Mouse (Mus musculus) splenic B cell, adult 2 months (primary cell): ENCODE data around the gene Ska3.
A peak's percentile ranks its signal among the peaks of the same experiment; 100 is the strongest.
"Not testable (repeated sequence)": the region's sequence is repeated elsewhere in the genome, so short reads cannot be mapped to it uniquely, and the experiment has no call there.

Experiments
- DNase-seq: peaks from one replicate; pipeline ENCODE4 v3.0.0-alpha.2; 2011; ENCODE audit warnings: low read depth, low spot score
- H3K27me3 ChIP-seq: 2 replicates; pipeline ENCODE4 v1.6.1; 2012; ENCODE audit warnings: mild to moderate bottlenecking, low read length, moderate library complexity, mixed read lengths; ENCODE audit not compliant: control insufficient read depth, poor library complexity, insufficient read depth, severe bottlenecking
- H3K36me3 ChIP-seq: 2 replicates; pipeline ENCODE4 v1.6.1; 2012; ENCODE audit warnings: mild to moderate bottlenecking, low read length, moderate library complexity, mixed read lengths; ENCODE audit not compliant: control insufficient read depth, poor library complexity, insufficient read depth, severe bottlenecking

Ska3 gene

DNA sequence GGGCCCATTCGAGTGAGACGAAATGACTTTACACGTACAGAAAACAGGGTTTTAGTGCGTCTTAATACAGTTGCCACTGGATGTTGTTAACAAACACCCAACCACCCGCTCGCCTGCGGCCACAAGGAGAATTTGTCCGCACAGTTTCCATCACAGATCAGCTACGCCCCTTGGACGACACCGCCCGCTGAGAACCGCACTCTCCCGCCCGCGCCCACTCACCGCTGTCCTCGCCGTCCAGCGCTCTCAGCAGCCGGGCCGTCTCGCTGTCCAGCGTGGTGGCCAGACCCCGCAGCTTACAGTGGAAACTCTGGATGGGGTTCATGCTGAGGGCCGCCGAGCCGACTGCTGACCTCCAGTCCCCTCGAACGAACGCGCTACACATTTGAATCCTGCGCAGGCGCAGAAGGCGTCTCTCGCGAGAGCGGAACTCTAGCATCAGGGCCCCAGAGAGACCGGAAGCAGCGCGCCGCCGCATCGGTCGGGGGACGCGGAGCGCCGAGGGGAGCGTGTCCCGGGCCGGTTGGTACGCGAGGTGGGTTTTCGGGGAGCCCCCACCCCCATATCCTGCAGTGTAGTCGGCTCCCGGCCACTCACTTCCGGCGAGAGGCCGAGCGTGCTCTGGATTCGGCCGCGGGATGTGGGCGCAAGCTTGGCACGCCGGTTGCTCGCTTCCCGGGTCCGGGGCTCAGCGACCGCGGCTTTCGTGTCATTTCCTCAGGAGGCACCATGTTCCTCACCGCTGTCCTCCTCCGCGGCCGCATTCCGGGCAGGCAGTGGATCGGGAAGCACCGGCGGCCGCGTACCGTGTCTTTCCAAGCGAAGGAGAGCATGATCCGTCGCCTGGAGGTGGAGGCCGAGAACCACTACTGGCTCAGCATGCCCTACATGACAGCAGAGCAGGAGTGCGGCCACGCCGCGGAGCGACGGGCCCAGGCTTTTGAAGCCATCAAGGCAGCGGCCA, at the start of gene Ska3, which contains the start of gene Mrpl57:
TSS of gene Ska3 (minus strand) at position 398 of the 964 bp plus-strand sequence.
TSS of gene Mrpl57 (plus strand) at position 447 of the 964 bp plus-strand sequence.
- H3K36me3 ChIP-seq = no peaks in the 10 kb centered on the region
- no peaks in the 10 kb centered on the region for H3K27me3 ChIP-seq
- peak; percentile 94 for DNase-seq

DNA sequence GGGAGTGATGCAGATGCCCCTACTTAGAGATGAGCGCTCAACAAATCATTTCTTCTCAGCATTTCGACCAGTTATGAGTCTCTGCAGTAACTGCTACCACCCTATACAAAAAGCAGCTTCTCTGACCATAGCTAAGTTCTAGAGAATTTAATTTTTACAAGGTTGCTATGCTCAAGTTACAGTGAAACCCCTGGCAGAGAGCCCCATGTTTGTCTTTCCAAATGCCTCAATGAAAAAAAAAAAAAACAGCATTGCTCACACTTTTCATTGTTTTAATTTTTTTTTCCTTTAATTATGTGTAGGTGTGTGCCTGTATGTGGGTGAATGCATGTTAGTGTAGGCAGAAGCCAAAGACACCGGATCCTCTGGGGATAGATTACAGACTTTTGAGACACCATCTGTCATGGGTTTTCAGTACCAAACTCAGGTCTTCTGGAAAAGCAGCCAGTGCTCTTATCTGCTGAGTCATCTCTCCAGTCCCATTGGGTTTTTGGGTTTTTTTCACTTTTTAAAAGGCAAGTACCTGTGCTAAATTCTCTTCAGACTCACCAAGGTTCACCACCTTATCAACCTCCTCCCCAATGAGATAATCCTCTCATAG, 40.8 kb upstream of the Ska3 start:
- Histone ChIP-seq H3K36me3 (peaks cover 10% of the 10 kb centered on the region; the same call in 1 of the 2 replicates), H3K27me3 (no peaks in the 10 kb centered on the region)
- DNase-seq = no peak

DNA sequence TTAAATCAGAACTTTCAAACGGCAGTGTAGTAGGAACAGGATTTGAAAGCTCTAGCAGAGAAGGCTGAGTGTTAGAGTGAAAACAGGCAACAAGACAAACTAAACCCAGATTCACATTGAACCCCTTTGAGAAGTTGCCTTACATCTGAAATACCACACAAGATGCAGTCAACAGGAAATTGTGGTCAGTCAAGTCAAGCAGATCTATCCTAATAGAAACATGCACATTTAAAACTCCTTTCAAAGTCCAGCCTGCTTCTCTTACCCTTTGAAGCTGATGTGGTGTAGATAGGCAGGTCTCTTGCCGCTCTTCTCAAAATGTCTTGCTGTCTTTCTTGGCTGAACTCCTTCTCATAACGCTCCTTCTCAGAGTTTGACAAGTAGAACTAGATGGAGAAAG, 39.3 kb upstream of the Ska3 start:
- peak; percentile 22 for DNase-seq
- no peaks in the 10 kb centered on the region for H3K27me3 ChIP-seq
- peaks cover 7% of the 10 kb centered on the region; the same call in 1 of the 2 replicates for H3K36me3 ChIP-seq

DNA sequence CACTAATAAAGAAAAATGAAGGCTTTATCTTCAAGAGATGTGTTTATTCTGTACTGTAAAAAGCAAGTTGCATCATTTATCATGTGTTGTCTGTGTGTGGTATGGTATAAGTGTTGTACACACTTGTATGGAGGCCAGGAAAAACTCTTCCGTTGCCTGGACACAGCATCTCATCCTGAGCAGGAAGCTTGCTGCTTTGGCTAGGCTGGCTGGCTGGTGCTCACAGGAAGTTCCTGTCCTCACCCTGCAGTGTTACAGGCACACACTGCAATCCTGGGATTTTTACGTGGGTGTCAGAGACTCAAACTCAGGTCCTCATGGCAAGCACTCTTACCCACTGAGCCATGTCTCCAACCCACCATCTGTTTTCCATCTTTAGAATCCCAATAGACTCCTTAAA, 37.1 kb upstream of the Ska3 start:
- DNase-seq = no peak
- H3K36me3 ChIP-seq = peaks cover 8% of the 10 kb centered on the region; the same call in 1 of the 2 replicates

DNA sequence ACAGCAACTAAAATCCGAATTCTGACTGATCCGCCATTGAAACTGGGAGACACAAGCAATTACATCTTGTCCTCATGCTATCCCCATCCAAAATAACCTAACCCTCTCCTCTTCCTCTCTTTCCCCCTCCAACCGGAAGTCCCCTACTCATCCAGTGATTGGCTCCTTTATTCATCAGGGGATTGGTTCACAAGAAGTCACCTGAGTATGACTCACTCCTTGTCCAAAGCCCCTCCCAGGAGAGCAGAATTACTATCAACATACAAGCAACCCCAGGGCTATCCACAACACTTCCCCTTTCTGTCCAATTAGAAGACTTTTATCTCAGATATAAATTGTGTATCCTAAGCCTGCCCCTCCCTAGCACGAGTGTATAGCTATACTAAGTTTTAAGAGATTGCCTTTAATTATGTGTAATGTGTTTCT, 36.0 kb upstream of the Ska3 start:
- Histone ChIP-seq H3K27me3 (no peaks in the 10 kb centered on the region), H3K36me3 (peaks cover 8% of the 10 kb centered on the region; the same call in 1 of the 2 replicates)
- no peak for DNase-seq

More for the DNA sequence above, 37.1 kb upstream of the Ska3 start:
- no peaks in the 10 kb centered on the region for H3K27me3 ChIP-seq

DNA sequence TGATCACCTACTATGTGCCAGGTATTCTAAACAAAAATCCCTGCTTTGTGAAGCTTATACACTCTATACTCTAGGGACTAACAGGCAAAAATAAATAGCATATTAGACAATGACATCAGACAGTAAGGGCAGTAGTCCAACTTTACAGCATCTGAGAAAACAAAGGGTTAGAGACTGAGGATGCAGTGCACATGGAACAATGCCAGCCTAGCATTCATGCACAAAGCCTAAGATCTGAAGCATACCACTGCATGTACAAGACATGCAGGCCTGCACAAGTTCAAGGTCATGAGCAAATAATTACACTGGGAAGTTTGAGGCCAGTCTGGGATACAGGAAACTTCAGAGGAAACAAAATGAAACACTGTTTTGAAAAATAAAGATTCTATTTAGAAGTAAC, 33.5 kb upstream of the Ska3 start:
- Histone ChIP-seq H3K27me3 (no peaks in the 10 kb centered on the region), H3K36me3 (peaks cover 9% of the 10 kb centered on the region; the same call in 1 of the 2 replicates)
- no peak for DNase-seq

DNA sequence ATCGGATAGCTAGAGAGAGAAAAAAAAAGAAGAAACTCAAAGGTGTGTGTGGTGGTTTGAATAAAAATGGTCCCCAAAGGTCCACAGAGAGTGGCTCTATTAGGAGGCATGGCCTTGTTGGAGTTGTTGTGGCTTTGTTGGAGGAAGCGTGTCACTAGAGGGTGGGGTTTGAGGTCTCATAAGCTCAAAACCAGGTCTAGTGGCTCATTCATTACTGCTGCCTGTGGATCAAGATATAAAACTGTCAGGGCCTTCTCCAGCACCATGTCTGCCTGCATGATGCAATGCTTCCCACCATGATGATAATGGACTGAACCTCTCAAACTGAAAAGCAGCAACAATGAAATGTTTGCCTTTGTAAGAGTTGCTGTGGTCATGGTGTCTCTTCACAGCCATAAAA, 32.6 kb upstream of the Ska3 start:
- no peak for DNase-seq
- Histone ChIP-seq H3K27me3 (no peaks in the 10 kb centered on the region), H3K36me3 (peaks cover 5% of the 10 kb centered on the region; the same call in 1 of the 2 replicates)

DNA sequence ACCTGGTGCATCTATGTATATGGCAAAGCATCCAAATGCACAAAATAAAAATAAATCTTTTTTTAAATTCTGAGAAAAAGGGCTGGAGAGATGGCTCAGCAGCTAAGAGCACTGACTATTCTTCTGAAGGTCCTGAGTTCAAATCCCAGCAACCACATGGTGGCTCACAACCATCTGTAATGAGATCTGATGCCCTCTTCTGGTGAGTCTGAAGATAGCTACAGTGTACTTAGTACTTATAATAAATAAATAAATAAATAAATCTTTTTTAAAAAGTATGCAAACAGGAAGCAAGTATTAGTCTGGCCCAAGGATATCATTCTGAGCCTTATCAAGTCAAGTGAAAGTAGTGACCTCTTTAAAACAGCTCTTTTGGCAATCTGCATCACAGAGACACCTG, 30.1 kb upstream of the Ska3 start:
- peak; percentile 17 for DNase-seq
- H3K27me3 ChIP-seq, H3K36me3 ChIP-seq: not testable (repeated sequence)

DNA sequence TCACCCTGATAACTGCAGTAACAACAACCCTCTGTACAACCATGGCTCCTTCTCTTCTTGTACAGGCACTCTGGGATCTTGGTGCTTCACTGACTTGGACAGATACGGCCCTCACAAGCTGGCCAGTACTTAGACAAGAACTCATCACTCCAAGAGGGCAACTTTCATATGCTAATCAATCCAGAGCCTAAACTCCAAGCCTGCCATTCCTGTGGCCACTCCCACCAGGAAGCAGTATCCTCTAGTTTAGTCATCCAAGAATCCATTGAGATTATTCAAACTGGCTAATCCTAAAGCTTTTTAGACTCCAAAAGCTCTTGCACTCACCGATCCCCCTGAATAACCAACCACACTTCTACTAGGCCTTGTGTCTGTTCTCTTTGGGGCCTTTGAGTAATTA, 27.0 kb upstream of the Ska3 start:
- no peaks in the 10 kb centered on the region for H3K27me3 ChIP-seq
- peaks cover 4% of the 10 kb centered on the region; the same call in 1 of the 2 replicates for H3K36me3 ChIP-seq
- DNase-seq = no peak

DNA sequence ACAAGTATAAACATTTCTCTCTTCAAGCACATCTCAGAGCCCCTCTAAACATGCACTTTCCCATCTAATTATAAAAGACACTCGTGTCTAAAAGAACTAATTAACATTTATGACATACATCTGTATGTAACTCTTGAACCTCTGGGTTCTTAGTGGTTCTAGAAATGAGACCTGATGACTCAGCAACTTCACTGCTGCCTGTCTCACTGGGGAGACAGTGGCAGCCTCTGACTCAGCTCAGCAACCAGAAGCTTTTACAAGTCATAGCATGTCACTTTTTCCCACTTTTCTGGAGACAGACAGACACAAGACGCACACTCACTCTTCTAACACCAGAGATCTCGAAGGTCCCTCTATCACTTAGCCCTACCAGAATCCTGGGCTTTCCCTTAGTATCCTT, 24.3 kb upstream of the Ska3 start:
- H3K27me3 ChIP-seq = no peaks in the 10 kb centered on the region
- H3K36me3 ChIP-seq = peaks cover 5% of the 10 kb centered on the region; the same call in 1 of the 2 replicates

DNA sequence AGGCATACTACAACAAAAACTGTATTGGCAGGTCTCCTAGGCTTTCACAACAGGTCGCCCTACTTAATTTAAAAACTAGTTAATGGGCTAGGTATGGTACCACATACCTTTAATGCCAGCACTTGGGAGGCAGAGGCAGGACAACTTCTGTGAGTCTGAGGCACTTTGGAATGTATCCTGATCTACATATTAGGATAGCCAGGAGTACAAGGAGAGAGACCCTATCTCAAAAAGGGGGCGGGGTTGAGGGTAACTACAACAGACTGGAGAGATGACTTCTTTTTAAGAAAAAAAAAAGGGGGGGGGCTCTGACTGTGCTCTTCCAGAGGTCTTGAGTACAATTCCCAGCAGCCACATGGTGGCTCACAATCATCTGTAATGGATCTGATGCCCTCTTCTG, 22.7 kb upstream of the Ska3 start:
- no peak for DNase-seq
- peaks cover 15% of the 10 kb centered on the region; the same call in 1 of the 2 replicates for H3K36me3 ChIP-seq
- H3K27me3 ChIP-seq = no peaks in the 10 kb centered on the region

More for the DNA sequence above, 24.3 kb upstream of the Ska3 start:
- DNase-seq = no peak

DNA sequence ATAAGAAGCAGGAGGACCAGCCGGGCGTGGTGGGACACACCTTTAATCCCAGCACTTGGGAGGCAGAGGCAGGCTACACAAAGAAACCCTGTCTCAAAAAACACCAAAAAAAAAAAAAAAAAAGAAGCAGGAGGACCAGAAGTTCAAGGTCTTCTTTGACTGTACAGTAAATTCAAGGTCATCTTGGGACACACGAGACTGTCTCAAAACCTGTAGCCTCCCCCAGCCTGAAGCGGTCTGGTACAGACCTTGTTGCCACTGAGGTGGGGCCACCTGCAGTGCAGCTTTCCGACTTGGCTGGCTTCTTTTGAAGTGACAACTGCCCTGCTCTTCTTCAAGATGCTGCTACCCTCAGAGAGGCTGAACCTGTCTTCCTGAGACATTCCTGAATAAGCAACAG, 22.1 kb upstream of the Ska3 start:
- H3K36me3 ChIP-seq = peaks cover 15% of the 10 kb centered on the region; the same call in 1 of the 2 replicates
- DNase-seq, H3K27me3 ChIP-seq: not testable (repeated sequence)

DNA sequence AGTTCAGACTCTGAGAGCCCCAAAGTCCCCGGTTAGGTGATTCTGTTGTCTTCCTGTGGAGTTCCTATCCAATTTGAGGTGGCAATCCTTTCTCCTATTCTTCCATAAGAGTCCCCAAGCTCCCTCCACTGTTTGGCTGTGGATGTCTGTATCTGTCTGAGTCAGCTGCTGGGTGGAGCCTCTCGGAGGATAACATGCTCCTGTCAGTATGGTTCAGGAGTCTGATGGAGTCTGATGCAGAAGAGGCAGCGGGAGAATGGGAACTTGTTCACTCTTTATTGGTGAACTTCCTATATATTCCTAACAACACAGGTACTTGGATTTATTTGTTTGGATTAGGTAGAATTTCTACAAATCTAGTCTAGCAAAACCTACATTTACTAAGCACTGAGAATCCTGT, 18.6 kb upstream of the Ska3 start:
- H3K36me3 ChIP-seq = peaks cover 19% of the 10 kb centered on the region
- no peak for DNase-seq
- no peaks in the 10 kb centered on the region for H3K27me3 ChIP-seq

DNA sequence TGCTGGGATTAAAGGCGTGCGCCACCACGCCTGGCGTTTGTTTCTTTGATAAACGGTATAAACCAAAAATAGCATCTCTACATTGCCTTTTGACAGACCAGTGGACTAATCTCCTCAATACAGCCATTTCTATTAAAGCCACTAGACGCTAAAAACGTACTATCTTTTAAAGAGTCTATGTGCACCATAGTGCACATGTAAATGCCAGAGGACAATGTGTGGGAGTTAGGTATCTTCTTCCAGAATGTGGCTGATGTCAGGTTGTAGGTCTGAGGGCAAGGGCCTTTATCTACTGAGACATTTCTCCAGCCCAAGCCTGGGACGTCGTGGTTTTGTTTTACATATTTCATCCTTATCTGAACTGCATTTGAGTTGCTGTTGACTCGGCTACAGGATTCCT, 9.2 kb upstream of the Ska3 start:
- DNase-seq = no peak
- Histone ChIP-seq H3K36me3 (peaks cover 4% of the 10 kb centered on the region), H3K27me3 (no peaks in the 10 kb centered on the region)

DNA sequence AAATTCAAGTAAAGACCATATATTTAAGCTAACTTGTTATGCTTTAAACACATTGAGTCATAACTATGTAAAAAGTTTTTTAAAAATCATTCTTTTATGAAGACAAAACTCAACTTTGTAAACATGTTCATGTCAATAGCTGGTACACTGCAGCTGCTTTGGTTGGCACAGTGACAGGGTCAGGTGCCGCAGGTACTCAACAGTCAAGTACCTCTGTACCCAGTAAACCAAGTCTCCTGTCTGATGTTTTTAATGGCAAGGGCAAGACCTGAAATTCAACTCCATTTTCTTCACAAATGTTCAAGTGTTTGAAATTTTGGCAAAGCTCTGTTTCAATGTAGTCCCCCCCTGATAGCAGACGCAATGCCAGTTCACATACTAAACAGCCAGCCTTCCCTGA, 7.5 kb upstream of the Ska3 start:
- DNase-seq = no peak
- H3K27me3 ChIP-seq = no peaks in the 10 kb centered on the region

More for the DNA sequence above, 7.5 kb upstream of the Ska3 start:
- H3K36me3 ChIP-seq = peaks cover 2% of the 10 kb centered on the region; the same call in 1 of the 2 replicates
